In genomic region chr2:49234064-49234463, GRCm38 (mm10) we compare ENCODE assay signal across 18 mouse cellular contexts.
"Had no signal": no experiment of that assay in that cellular context is flagged by ENCODE, and none has a peak within 500 bp of the region (broad histone marks: within the 10 kb centered on the region; RNA-seq: fewer than 3 reads in every experiment).

No protein-coding gene starts in this region.

- DNase-seq: gastrocnemius, postnatal 14 days; gastrocnemius, postnatal 36 days; heart, adult 18-20 months; heart, postnatal 10 days; heart, postnatal 4 days; kidney, adult 18-20 months; kidney, adult 8-10 months; kidney, postnatal 10 days; kidney, postnatal 25 days; kidney, postnatal 4 days; layer of hippocampus, adult 9-11 months; layer of hippocampus, postnatal 36 days; liver; liver, embryonic 13.5 days had no signal

- ATAC-seq: hindbrain, embryonic 16.5 days; inflammation-experienced regulatory T-cells, adult 6 months; intestine, embryonic 15.5 days; intestine, postnatal 0 days had no signal
